Mouse (Mus musculus): ENCODE measurements at regions not wholly inside any gene's neighbourhood (a gene's known extent, or its start where the extent isn't known, plus 50 kb on each side); places are given as distances from the start of the nearest gene placed in this dataset.

DNA sequence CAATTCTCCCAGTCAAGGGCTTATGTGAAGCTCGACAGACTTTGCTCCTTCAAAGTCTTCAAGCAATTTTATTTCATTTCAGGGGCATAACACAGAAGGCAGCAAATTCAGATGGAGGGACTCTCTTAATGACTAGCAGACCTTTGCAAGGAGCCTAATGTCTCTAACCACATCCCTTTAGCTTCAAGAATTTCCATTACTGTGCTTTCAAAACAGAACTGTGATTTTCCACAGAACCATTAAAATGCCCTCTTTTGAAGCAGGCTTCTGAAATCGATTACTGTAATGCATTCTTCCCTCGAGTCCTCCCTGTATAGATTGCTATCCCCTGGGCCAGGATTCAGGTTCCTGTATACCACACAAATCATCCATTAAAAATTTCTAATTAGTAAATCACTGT lies 80.9 kb upstream of the Tac1 start:
- no peak for DNase-seq (ENCODE audit: low spot score)

DNA sequence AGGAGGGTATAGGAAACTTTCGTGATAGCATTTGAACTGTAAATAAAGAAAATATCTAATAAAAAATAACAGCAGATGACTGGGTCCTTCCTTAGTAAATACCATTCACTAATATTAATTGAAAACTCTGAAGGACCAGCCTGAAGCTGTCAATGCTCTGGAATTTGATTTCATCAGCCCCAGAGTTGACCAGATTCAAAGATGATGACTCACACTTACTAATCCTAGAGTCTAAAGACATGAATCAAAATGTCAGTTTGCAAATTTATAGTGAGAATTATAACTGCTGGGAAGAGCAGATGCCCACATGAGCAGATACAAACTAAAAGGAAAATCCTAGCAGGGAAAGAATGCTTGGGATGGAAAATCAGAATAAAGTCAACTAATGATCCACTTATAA lies 77.8 kb upstream of the Tac1 start:
- no peak for DNase-seq (ENCODE audit: low spot score)

DNA sequence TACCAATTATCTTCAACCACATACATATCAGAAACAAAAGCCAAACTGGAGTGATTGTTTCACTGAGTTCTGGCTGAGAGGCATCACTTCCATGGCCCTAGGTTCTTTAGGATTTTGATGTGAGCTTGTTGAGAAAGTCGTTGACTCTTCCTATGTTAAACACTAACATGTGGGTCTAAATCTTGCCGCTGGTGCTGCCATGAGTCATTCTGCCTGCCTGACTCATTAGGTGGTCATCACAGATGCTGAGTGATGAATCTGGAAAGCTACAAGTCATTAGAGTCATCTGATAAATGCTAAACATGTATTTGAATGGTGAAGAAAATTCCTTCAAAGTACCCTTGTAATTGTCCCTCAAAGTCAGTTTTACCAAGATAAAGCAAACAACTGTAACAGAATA lies 60.4 kb upstream of the Tac1 start:
- DNase-seq (ENCODE audit: low spot score): no peak

DNA sequence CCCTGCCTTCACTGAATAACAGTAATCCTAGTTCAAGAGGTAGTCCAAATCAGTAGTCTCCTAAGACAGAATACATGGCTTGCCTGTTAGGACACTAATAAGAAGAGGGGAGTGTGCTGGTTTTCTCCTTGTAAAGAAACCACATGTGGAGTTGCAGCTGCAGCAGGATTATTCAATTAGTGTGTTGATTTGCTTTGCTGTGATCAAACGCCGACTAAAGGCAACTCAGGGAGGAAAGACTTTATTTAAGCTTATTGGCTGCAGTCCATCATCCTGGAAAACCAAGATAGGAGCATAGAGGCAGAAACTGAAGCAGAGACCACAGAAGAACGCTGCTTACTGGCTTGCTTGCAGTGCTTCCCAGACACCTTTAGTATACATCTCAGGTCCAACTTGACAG lies 57.9 kb upstream of the Tac1 start:
- no peak for DNase-seq (ENCODE audit: low spot score)
